Mouse (Mus musculus) heart, adult 2 months (tissue): ENCODE results near the gene Rnase2a.
A peak's percentile ranks its signal among the peaks of the same experiment; 100 is the strongest.

Source experiments
- CTCF ChIP-seq: fragments of 200-600 bp; IDR thresholded peaks from 2 replicates; pipeline ENCODE4 v1.8.1; 2022; ENCODE audit warnings: antibody characterized with exemption, mild to moderate bottlenecking, moderate library complexity
- EP300 ChIP-seq: fragments of 200-500 bp; IDR thresholded peaks from 2 replicates; pipeline ENCODE4 v1.6.1; 2011; ENCODE audit warnings: low read depth, low read length, control low read depth; ENCODE audit not compliant: insufficient read depth
- POLR2A ChIP-seq: fragments of 200-500 bp; IDR thresholded peaks from 2 replicates; pipeline ENCODE4 v1.6.1; 2011; ENCODE audit warnings: mild to moderate bottlenecking, low read depth, low read length, control low read depth; ENCODE audit not compliant: insufficient read depth

GRCm38 (mm10) chr14:51240899-51241298 lies 15.0 kb downstream of the Rnase2a start:
- TF ChIP-seq CTCF (peak; percentile 91), POLR2A (no peak), EP300 (no peak)
